Mouse (Mus musculus) thymus, adult 2 months (tissue): ENCODE measurements around the gene Bik.

ENCODE experiments used
- CTCF ChIP-seq: fragments of 200-500 bp; IDR thresholded peaks from 2 replicates; pipeline ENCODE4 v1.5.1; 2012; ENCODE audit warnings: mild to moderate bottlenecking, control low read depth, low read length, moderate library complexity, borderline replicate concordance; ENCODE audit not compliant: control insufficient read depth, poor library complexity, insufficient read depth; ENCODE audit errors: extremely low read depth
- POLR2A ChIP-seq: fragments of 200-500 bp; IDR thresholded peaks from 2 replicates; pipeline ENCODE4 v1.6.1; 2012; ENCODE audit warnings: mild to moderate bottlenecking, low read length, control low read depth, moderate library complexity; ENCODE audit not compliant: control insufficient read depth, poor library complexity, insufficient read depth; ENCODE audit errors: extremely low read depth

DNA sequence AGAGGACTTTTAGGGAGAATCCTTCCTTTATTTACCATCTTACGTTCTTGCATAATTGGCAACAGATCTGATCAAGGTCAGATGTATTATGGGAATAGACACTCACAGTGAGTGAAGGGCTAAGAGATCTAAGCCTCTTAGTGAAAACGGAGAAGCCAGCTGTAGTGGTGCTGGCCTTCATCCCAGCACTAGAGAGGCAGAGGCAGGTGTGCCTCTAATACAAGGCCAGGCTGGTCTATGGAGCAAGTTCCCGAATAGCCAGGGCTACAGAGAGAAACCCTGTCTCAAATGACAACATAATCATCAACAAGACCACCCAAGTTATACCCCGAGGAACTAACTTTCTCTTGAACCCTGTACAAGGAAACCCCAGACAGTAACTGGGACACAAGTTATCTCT lies 56.3 kb downstream of the Bik start:
- TF ChIP-seq CTCF (no peak), POLR2A (no peak)
